Mouse (Mus musculus) stomach, embryonic 14.5 days (tissue): ENCODE results near the gene Daam2. TPM values are rescaled to one million over a fixed set of nuclear protein-coding genes. Genes with fewer than 3 reads are reported as not detected.
"Not testable (repeated sequence)": the region's sequence is repeated elsewhere in the genome, so short reads cannot be mapped to it uniquely, and the experiment has no call there.

ENCODE experiments used
- ATAC-seq: fragments of 200-750 bp; cut with Nextera tagmentation; 2 replicates; pipeline ENCODE4 v1.8.0; 2017; ENCODE audit warnings: low read depth, moderate TSS enrichment; ENCODE audit not compliant: insufficient number of reproducible peaks, insufficient read depth, low FRiP score
- H3K27ac ChIP-seq: fragments of 300-500 bp; sonication (generic); 2 replicates; pipeline ENCODE4 v1.5.1; 2014; ENCODE audit warnings: mild to moderate bottlenecking, low read length, moderate library complexity, mixed read lengths
- H3K27me3 ChIP-seq: fragments of 300-500 bp; sonication (generic); 2 replicates; pipeline ENCODE4 v1.6.1; 2014; ENCODE audit warnings: low read length, control low read depth, mixed read lengths; ENCODE audit not compliant: control insufficient read depth, insufficient read depth
- H3K36me3 ChIP-seq: fragments of 300-500 bp; sonication (generic); 2 replicates; pipeline ENCODE4 v1.6.1; 2014; ENCODE audit warnings: mild to moderate bottlenecking, control low read depth, low read length, moderate library complexity, mixed read lengths; ENCODE audit not compliant: control insufficient read depth, insufficient read depth
- H3K4me1 ChIP-seq: fragments of 300-500 bp; sonication (generic); 2 replicates; pipeline ENCODE4 v1.6.1; 2014; ENCODE audit warnings: low read length, control low read depth, mixed read lengths; ENCODE audit not compliant: control insufficient read depth, insufficient read depth
- H3K4me2 ChIP-seq: fragments of 300-500 bp; sonication (generic); replicated peaks from 2 replicates; pipeline ENCODE4 v1.6.1; 2014; ENCODE audit warnings: low read depth, low read length, control low read depth
- H3K4me3 ChIP-seq: fragments of 300-500 bp; sonication (generic); 2 replicates; pipeline ENCODE4 v1.5.1; 2014; ENCODE audit warnings: low read depth, low read length, control low read depth
- H3K9ac ChIP-seq: fragments of 300-500 bp; sonication (generic); replicated peaks from 2 replicates; pipeline ENCODE4 v1.6.1; 2014; ENCODE audit warnings: low read depth, mild to moderate bottlenecking, control low read depth, low read length, moderate library complexity, mixed read lengths
- H3K9me3 ChIP-seq: fragments of 300-500 bp; sonication (generic); 2 replicates; pipeline ENCODE4 v1.6.1; 2016; ENCODE audit warnings: low read depth, low read length, control low read depth; ENCODE audit not compliant: control insufficient read depth
- WGBS: fragments of 180-500 bp; shearing (Covaris S2); extraction: QIAGEN DNeasy Blood & Tissue Kit; methylation state at CpG from one replicate; pipeline ENCODE4 v1.1.7; 2014; 5-methylcytosine and 5-hydroxymethylcytosine counted together
- polyA plus RNA-seq: library from polyadenylated mRNA; unstranded; fragments of >200 nt; fragmentation: Nextera tagmentation; extraction: Ambion mirVana; gene quantifications from 2 replicates; pipeline ENCODE4 v1.2.1, GENCODE M21; 2014

The Daam2 gene
- polyA plus RNA-seq, 1 experiment from 2014 or later: 12.5 TPM

- not testable (repeated sequence) for H3K9ac ChIP-seq, H3K27me3 ChIP-seq, H3K9me3 ChIP-seq, ATAC-seq, H3K4me1 ChIP-seq, H3K4me3 ChIP-seq, H3K36me3 ChIP-seq, H3K4me2 ChIP-seq, H3K27ac ChIP-seq
- 56% methylated on average over 3 of the region's 3 CpGs for WGBS
Observed at GRCm38 (mm10) chr17:49442841-49443240, 121.3 kb downstream of the Daam2 start.

- Histone ChIP-seq H3K9ac (no peak overlapping the region), H3K27me3 (no peaks in the 10 kb centered on the region), H3K4me2 (no peak overlapping the region), H3K36me3 (peaks cover 3% of the 10 kb centered on the region; the same call in 1 of the 2 replicates), H3K4me3 (no peak overlapping the region), H3K9me3 (no peaks in the 10 kb centered on the region), H3K4me1 (no peaks in the 10 kb centered on the region), H3K27ac (no peak overlapping the region)
- WGBS: 68% methylated on average over 14 of the region's 14 CpGs
- no peak for ATAC-seq
Observed at GRCm38 (mm10) chr17:49440331-49441130, 123.6 kb downstream of the Daam2 start.

GRCm38 (mm10) chr17:49439706-49440105, 124.4 kb downstream of the Daam2 start:
- Histone ChIP-seq H3K4me3 (no peak overlapping the region), H3K9me3 (no peaks in the 10 kb centered on the region), H3K36me3 (peaks cover 10% of the 10 kb centered on the region), H3K27me3 (no peaks in the 10 kb centered on the region), H3K27ac (no peak overlapping the region), H3K4me1 (no peaks in the 10 kb centered on the region), H3K9ac (no peak overlapping the region), H3K4me2 (no peak overlapping the region)
- ATAC-seq: no peak
- 80% methylated on average over 4 of the region's 4 CpGs for WGBS

GRCm38 (mm10) chr17:49438822-49439574, 125.1 kb downstream of the Daam2 start:
- Histone ChIP-seq H3K9ac (no peak overlapping the region), H3K4me1 (no peaks in the 10 kb centered on the region), H3K4me3 (no peak overlapping the region), H3K36me3 (peaks cover 10% of the 10 kb centered on the region), H3K27ac (no peak overlapping the region), H3K27me3 (no peaks in the 10 kb centered on the region), H3K4me2 (no peak overlapping the region), H3K9me3 (no peaks in the 10 kb centered on the region)
- 71% methylated on average over 12 of the region's 12 CpGs for WGBS
- peak; percentile 61; the same call in 1 of the 2 replicates for ATAC-seq

DNA sequence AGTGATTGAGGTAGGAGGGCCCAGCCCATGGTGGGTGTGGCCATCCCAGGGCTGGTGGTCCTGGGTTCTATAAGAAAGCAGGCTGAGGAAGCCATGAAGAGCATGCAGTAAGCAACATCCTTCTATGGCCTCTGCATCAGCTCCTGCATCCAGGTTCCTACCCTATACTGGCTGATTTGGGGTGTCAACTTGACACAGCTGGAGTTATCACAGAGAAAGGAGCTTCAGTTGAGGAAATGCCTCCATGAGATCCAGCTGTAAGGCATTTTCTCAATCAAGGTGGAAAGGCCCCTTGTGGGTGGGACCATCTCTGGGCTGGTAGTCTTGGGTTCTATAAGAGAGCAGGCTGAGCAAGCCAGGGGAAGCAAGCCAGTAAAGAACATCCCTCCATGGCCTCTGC, 126.8 kb downstream of the Daam2 start:
- H3K27me3 ChIP-seq, H3K4me1 ChIP-seq, H3K4me3 ChIP-seq, ATAC-seq, H3K9ac ChIP-seq, H3K9me3 ChIP-seq, H3K4me2 ChIP-seq, H3K27ac ChIP-seq: not testable (repeated sequence)
- H3K36me3 ChIP-seq: peaks cover 14% of the 10 kb centered on the region

- Histone ChIP-seq H3K4me1 (peaks cover 3% of the 10 kb centered on the region; the same call in 1 of the 2 replicates), H3K9ac (no peak overlapping the region), H3K27me3 (no peaks in the 10 kb centered on the region), H3K27ac (no peak overlapping the region), H3K4me3 (no peak overlapping the region), H3K4me2 (no peak overlapping the region), H3K36me3 (peaks cover 14% of the 10 kb centered on the region), H3K9me3 (no peaks in the 10 kb centered on the region)
- WGBS: 75% methylated on average over 6 of the region's 6 CpGs
- no peak for ATAC-seq
Observed at GRCm38 (mm10) chr17:49436631-49437030, 127.5 kb downstream of the Daam2 start.

GRCm38 (mm10) chr17:49435081-49435480, 129.1 kb downstream of the Daam2 start:
- peaks cover 11% of the 10 kb centered on the region for H3K36me3 ChIP-seq
- peaks cover 9% of the 10 kb centered on the region for H3K4me1 ChIP-seq
- no peaks in the 10 kb centered on the region for H3K9me3 ChIP-seq
- no peak overlapping the region for H3K9ac ChIP-seq
- no peaks in the 10 kb centered on the region for H3K27me3 ChIP-seq
- no peak for ATAC-seq
- H3K4me2 ChIP-seq: no peak overlapping the region
- no peak overlapping the region for H3K4me3 ChIP-seq
- no peak overlapping the region for H3K27ac ChIP-seq
- WGBS: 95% methylated on average over 10 of the region's 10 CpGs

GRCm38 (mm10) chr17:49434236-49434635, 129.9 kb downstream of the Daam2 start:
- Histone ChIP-seq H3K4me3 (no peak overlapping the region), H3K9ac (no peak overlapping the region), H3K9me3 (no peaks in the 10 kb centered on the region), H3K27me3 (no peaks in the 10 kb centered on the region), H3K27ac (no peak overlapping the region), H3K36me3 (peaks cover 11% of the 10 kb centered on the region), H3K4me1 (peaks cover 18% of the 10 kb centered on the region), H3K4me2 (no peak overlapping the region)
- ATAC-seq: no peak
- 72% methylated on average over 6 of the region's 6 CpGs for WGBS
